Mouse (Mus musculus) retina, embryonic 14.5 days (tissue): ENCODE data around the gene Lgals4.
"Not testable (repeated sequence)": the region's sequence is repeated elsewhere in the genome, so short reads cannot be mapped to it uniquely, and the experiment has no call there.

Experiments
- DNase-seq: peaks from one replicate; pipeline ENCODE4 v3.0.0-alpha.2; 2015; ENCODE audit warnings: low spot score

The Lgals4 gene

DNA sequence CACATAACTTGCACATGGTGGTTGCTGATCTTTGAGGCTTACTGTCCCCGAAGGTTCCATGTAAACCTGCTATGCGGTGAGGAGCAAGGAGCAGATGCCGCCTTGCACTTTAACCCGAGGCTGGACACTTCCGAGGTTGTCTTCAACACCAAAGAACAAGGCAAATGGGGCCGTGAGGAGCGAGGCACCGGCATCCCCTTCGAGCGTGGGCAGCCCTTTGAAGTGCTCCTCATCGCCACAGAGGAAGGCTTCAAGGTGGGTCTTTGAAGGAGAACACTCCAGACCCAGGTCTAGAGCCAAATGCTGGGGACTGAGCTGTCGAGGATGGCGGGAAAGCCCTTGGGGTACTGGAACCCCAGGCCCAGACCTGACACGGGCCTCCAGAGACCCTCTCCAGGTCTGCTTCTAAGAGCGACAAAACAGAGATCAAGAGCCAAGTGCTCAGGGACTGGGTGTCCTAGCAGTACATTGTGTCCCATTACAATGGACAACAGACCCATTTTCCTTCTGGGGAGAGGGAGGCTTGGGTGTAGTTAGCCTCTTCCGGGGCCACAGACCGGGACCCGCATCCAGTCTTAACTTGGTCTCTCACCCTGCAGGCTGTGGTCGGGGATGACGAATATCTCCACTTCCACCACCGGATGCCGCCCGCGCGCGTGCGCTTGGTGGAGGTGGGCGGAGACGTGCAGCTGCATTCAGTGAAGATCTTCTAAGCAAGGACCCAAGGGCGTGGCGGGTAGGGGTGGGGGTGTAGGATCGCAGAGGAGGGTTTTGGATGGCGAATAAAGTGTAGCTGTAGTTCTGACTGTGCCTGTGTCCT is 32.0 kb downstream of the Lgals4 start:
- DNase-seq: peak; percentile 55

- DNase-seq: no peak
These were observed 33.3 kb downstream of the Lgals4 start for GRCm38 (mm10) chr7:28866769-28867507.

- peak; percentile 81 for DNase-seq
These were observed 34.1 kb downstream of the Lgals4 start for GRCm38 (mm10) chr7:28867508-28868340.

- DNase-seq: no peak
These were observed 37.4 kb downstream of the Lgals4 start for GRCm38 (mm10) chr7:28870901-28871664.

- DNase-seq: no peak
These were observed 40.9 kb downstream of the Lgals4 start for GRCm38 (mm10) chr7:28874565-28874964.

GRCm38 (mm10) chr7:28876099-28876498 is 42.4 kb downstream of the Lgals4 start:
- no peak for DNase-seq

GRCm38 (mm10) chr7:28877155-28877554 is 43.5 kb downstream of the Lgals4 start:
- no peak for DNase-seq

GRCm38 (mm10) chr7:28877856-28878255 is 44.2 kb downstream of the Lgals4 start:
- no peak for DNase-seq

DNA sequence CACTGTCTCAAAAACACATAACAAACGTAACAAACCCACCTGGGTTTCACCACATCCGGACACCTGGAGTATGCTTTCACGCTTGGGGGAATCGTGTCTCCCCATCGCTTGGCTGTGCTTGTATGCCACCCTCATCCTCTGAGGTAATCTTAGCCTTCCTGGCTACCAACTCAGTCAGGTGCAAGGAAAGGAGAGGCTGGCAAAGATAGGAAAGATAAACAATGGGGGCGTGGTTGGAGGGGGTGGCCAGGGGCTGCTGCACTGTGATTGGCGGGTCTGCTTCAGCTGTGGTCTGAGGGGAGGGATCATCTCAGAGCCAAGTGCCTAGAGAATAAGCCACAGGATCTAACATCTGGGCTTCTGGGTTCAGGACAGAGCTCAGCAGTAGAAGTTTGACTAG is 46.0 kb downstream of the Lgals4 start:
- no peak for DNase-seq

- DNase-seq: peak; percentile 46
These were observed 46.9 kb downstream of the Lgals4 start for GRCm38 (mm10) chr7:28880554-28880953.

- no peak for DNase-seq
These were observed 47.5 kb downstream of the Lgals4 start, which contains the start of gene Capn12 for GRCm38 (mm10) chr7:28881199-28881598. Gene Capn12, plus strand, starts transcription at chr7:28881422.

DNA sequence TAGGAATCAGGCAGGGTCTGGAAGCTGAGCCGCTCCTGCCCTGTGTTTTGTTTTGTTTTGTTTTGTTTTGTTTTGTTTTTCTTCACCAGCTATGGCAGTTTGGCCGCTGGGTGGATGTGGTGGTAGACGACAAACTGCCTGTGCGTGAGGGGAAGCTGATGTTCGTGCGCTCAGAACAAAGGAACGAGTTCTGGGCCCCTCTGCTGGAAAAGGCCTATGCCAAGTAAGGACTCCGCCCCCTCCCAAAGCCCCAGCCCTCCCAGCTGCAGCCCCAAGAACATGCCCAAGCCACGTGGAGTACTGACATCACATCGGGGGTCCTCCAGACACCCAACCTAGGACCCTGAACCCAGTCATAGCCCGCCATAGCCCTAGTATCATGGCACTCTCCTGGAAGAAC is 49.4 kb downstream of the Lgals4 start:
- DNase-seq: no peak

GRCm38 (mm10) chr7:28883704-28884103 is 50.0 kb downstream of the Lgals4 start:
- DNase-seq: not testable (repeated sequence)

DNA sequence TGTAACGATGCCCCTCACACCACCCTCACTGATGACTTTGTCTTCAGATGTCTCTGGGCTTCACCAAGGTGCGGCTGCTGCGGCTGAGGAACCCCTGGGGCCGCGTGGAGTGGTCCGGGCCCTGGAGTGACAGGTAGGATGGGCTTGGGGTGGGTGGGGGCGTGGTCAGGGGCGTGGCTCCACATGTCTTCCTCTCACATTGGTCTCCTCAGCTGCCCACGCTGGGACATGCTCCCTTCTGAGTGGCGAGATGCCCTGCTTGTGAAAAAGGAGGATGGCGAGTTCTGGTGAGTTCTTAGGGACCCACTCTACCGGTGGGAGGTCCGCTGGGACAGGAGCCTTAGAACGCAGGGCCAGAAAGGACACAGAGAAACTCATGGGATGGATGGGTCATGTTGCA is 52.8 kb downstream of the Lgals4 start:
- DNase-seq: no peak

DNA sequence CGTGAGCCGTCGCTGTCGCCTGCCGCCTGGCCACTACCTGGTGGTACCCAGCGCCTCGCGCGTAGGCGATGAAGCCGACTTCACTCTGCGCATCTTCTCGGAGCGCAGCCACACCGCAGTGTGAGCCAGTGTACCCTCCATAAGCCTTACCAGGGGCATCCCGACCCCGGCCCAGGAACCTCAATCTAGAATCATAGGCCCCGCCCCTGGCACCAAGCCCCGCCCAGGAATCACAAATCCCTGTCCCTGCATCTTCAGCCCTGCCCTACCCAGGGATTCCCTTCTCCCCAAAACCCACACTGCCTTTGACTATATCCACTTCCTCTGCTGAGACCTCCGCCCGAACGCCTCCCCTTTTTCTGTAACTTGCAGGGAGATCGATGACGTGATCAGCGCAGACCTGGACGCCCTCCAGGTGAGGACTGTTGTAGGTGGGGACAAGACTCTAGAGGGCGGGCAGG is 55.1 kb downstream of the Lgals4 start:
- DNase-seq: peak; percentile 26
